Mouse (Mus musculus): ENCODE results near the gene Nop10. TPM values are rescaled to one million over a fixed set of nuclear protein-coding genes. Genes with fewer than 3 reads are reported as not detected.

The Nop10 gene
- polyA plus RNA-seq, 1 experiment, result 126 TPM

DNA sequence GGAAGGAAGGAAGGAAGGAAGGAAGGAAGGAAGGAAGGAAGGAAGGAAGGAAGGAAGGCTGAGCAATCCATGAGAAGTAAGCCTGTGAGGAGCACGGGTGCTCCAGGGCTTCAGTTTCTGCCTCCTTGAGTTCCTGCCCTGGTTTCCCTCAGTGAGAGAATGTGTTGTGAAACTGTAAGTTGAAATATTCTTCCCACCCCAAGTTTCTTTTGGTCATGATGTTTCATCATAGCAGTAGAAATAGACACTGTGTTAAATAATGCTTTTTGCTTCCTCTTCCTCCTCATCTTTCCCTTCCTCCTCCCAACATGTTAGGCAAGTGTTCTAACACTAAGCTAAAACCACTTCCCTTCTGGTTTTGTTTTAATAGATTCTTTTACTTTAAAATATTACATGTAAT, 29.1 kb upstream of the Nop10 start:
- H3K4me3 ChIP-seq (ENCODE audit: control insufficient read depth, insufficient read depth, low read length), result no peak overlapping the region
- TF ChIP-seq CTCF (IDR thresholded peaks at IDR 0.05; ENCODE audit: borderline replicate concordance, control insufficient read depth, extremely low read depth, insufficient read depth, low read length, poor library complexity) (no peak), POLR2A (IDR thresholded peaks at IDR 0.05; ENCODE audit: control insufficient read depth, extremely low read depth, insufficient read depth, low read length, poor library complexity) (no peak)
- no peaks in the 10 kb centered on the region for H3K27me3 ChIP-seq (ENCODE audit: control insufficient read depth, insufficient read depth, low read length)
- H3K36me3 ChIP-seq (ENCODE audit: control insufficient read depth, insufficient read depth, low read length), result no peaks in the 10 kb centered on the region
- WGBS, result 52% methylated on average over 1 of the region's 1 CpGs
- DNase-seq, result no peak
- no peak overlapping the region for H3K27ac ChIP-seq (ENCODE audit: control insufficient read depth, insufficient read depth, low read length)
- no peaks in the 10 kb centered on the region for H3K4me1 ChIP-seq (replicated peaks; ENCODE audit: control insufficient read depth, insufficient read depth, low read length)

DNA sequence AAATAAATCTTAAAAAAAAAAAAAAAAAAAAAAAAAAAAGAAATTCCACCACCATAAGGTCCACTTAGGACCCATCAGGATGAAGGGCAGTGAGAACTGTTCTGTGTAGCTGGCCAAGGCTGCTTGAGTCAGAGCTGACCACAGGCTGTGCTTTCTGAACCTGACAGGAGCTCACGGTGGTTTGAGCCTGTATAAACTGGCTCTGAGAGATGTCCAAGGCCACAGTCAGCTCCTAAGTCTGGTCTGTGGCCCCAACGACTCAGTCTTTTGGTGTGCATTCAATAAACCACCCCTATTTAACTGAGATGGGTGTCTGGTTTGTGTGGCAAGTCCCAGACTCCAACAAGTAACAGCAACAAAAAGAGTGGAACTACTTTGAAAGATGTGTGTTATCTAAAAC, 25.1 kb upstream of the Nop10 start:
- no peak for TF ChIP-seq CTCF (IDR thresholded peaks at IDR 0.05; ENCODE audit: borderline replicate concordance, control insufficient read depth, extremely low read depth, insufficient read depth, low read length, poor library complexity)
- no peak for TF ChIP-seq POLR2A (IDR thresholded peaks at IDR 0.05; ENCODE audit: control insufficient read depth, extremely low read depth, insufficient read depth, low read length, poor library complexity)
- no peak overlapping the region for H3K27ac ChIP-seq (ENCODE audit: control insufficient read depth, insufficient read depth, low read length)
- no peaks in the 10 kb centered on the region for H3K27me3 ChIP-seq (ENCODE audit: control insufficient read depth, insufficient read depth, low read length)
- 87% methylated on average over 2 of the region's 2 CpGs for WGBS
- no peak for DNase-seq
- no peak overlapping the region for H3K4me3 ChIP-seq (ENCODE audit: control insufficient read depth, insufficient read depth, low read length)
- H3K4me1 ChIP-seq (replicated peaks; ENCODE audit: control insufficient read depth, insufficient read depth, low read length), result peaks cover 6% of the 10 kb centered on the region
- no peaks in the 10 kb centered on the region for H3K36me3 ChIP-seq (ENCODE audit: control insufficient read depth, insufficient read depth, low read length)

DNA sequence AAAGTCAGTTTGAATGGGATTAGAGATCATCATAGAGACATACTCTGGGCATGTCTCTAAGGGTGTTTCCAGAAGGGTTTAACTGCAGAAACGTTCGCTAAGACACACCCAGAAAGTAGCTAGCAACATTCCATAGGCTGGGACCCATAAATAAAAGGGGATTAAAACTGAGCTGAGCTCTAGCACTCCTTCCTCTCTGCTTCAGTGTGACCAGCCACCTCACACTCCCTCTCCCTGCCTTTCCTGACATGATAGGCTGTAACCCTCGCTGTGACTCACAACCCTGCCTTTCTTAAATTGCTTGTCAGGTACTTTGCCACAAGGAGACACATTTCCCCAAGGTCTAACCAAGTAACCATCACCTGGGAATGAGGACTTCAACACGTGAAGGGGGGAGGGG, 23.7 kb upstream of the Nop10 start:
- H3K36me3 ChIP-seq (ENCODE audit: control insufficient read depth, insufficient read depth, low read length), result no peaks in the 10 kb centered on the region
- H3K27ac ChIP-seq (ENCODE audit: control insufficient read depth, insufficient read depth, low read length), result no peak overlapping the region
- WGBS, result 35% methylated on average over 4 of the region's 4 CpGs
- H3K4me1 ChIP-seq (replicated peaks; ENCODE audit: control insufficient read depth, insufficient read depth, low read length), result peaks cover 6% of the 10 kb centered on the region
- H3K4me3 ChIP-seq (ENCODE audit: control insufficient read depth, insufficient read depth, low read length), result no peak overlapping the region
- DNase-seq, result no peak
- TF ChIP-seq CTCF (IDR thresholded peaks at IDR 0.05; ENCODE audit: borderline replicate concordance, control insufficient read depth, extremely low read depth, insufficient read depth, low read length, poor library complexity) (no peak), POLR2A (IDR thresholded peaks at IDR 0.05; ENCODE audit: control insufficient read depth, extremely low read depth, insufficient read depth, low read length, poor library complexity) (no peak)
- no peaks in the 10 kb centered on the region for H3K27me3 ChIP-seq (ENCODE audit: control insufficient read depth, insufficient read depth, low read length)

DNA sequence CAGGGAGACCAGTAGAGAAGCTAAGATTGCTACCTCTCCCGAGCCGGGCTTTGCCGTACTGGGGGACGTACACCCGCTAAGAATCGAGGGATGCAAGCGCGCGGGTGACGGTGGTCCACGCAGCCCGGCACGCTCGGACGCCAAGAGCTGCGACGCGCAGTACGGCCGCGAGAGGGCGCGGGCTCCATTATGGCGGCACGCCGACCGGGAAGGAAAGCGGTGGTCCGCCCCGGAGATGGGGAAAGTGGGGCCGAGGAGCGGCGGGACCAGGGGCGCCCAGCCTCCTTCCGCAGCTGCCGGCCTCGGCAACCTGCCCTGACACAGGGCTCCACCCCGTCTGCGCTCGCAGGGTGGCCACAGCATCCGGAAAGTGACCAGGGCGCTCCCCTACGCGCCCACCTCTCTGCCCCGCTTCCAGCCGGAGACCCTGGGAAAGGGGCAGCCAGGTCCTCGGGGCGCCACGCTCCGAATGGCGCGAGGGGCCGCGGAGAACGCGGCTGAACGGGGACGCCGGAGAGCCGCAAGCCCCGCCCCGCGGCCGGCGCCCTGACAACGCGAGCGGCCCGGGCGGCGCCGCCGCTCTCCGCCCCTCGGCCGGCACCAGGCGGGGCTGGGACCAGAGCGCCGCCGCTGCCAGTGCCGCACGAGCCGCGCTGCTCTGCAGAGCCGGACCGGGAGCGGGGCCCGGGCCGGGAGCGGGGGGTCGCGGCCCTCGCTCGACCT, 22.4 kb upstream of the Nop10 start, which contains the start of gene Lpcat4:
TSS of gene Lpcat4 (plus strand) at position 257 of the 723 bp plus-strand sequence.
- peak; percentile 91 for DNase-seq
- H3K36me3 ChIP-seq (ENCODE audit: control insufficient read depth, insufficient read depth, low read length), result no peaks in the 10 kb centered on the region
- H3K27me3 ChIP-seq (ENCODE audit: control insufficient read depth, insufficient read depth, low read length), result no peaks in the 10 kb centered on the region
- no peak within 1 kb of the TSS for H3K27ac ChIP-seq (ENCODE audit: control insufficient read depth, insufficient read depth, low read length)
- TF ChIP-seq CTCF (IDR thresholded peaks at IDR 0.05; ENCODE audit: borderline replicate concordance, control insufficient read depth, extremely low read depth, insufficient read depth, low read length, poor library complexity) (peak; percentile 97), POLR2A (IDR thresholded peaks at IDR 0.05; ENCODE audit: control insufficient read depth, extremely low read depth, insufficient read depth, low read length, poor library complexity) (peak; percentile 50; the same call in 1 of the 2 replicates)
- peaks cover 6% of the 10 kb centered on the region for H3K4me1 ChIP-seq (replicated peaks; ENCODE audit: control insufficient read depth, insufficient read depth, low read length)
- peak within 1 kb of the TSS; percentile 97 for H3K4me3 ChIP-seq (ENCODE audit: control insufficient read depth, insufficient read depth, low read length)
- WGBS, result under 1% methylated on average over 93 of the region's 94 CpGs

DNA sequence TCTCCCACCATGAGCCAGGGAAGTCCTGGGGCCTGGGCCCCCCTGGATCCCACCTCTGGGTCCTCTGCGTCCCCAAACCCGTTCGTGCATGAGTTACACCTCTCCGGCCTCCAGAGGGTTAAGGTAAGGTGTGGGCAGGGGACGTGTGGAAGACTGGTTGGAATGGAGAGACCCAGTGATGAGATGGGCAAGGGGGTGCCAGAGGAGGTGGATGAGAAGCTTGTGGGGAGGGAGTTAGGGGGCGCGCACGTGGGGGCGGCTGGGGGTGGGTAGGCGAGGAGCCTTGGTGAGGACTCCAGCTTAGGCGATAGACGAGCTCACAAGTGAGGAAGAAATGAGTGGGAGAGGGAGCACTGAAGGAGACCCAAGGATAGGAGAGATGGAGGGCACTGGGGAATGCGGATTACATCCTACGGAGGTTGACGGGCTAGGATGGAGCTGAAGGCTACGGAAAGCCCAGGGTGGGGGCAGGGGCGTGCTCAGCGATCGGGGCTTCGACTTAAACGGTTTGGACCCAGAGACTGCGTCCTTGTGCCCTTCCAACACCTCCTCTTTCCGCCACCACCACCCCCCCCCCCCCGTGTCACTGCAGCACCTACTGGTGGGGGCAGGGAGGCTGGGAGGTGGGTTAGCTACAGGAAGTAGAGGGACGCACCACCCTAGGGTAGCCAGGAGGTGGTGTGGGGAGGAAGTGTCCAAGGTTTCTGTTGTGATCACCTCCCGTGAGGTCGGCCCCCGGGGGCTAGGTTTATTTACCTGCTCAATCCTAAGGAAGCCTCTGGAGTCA, 21.6 kb upstream of the Nop10 start:
- Histone ChIP-seq H3K36me3 (ENCODE audit: control insufficient read depth, insufficient read depth, low read length) (no peaks in the 10 kb centered on the region), H3K4me3 (ENCODE audit: control insufficient read depth, insufficient read depth, low read length) (peak overlapping the region; percentile 97), H3K4me1 (replicated peaks; ENCODE audit: control insufficient read depth, insufficient read depth, low read length) (peaks cover 6% of the 10 kb centered on the region), H3K27me3 (ENCODE audit: control insufficient read depth, insufficient read depth, low read length) (no peaks in the 10 kb centered on the region), H3K27ac (ENCODE audit: control insufficient read depth, insufficient read depth, low read length) (no peak overlapping the region)
- no peak for TF ChIP-seq POLR2A (IDR thresholded peaks at IDR 0.05; ENCODE audit: control insufficient read depth, extremely low read depth, insufficient read depth, low read length, poor library complexity)
- 2% methylated on average over 27 of the region's 28 CpGs for WGBS
- DNase-seq, result peak; percentile 38

DNA sequence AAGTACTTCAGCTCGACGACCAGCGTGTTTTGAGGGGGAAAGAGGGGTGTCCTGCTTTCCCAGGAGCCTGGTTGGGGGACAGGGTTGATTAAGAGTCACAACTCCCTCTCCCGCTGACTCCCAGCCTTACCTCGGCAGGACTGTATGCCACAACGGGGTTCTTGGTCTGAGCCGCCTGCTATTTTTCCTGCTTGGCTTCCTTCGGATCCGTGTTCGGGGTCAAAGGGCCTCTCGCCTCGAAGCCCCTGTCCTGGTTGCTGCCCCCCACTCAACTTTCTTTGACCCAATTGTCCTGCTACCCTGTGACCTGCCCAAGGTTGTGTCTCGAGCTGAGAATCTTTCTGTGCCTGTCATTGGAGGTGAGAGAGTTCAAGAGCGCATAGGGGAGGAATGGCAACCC, 19.9 kb upstream of the Nop10 start:
- Histone ChIP-seq H3K27me3 (ENCODE audit: control insufficient read depth, insufficient read depth, low read length) (no peaks in the 10 kb centered on the region), H3K4me3 (ENCODE audit: control insufficient read depth, insufficient read depth, low read length) (no peak overlapping the region), H3K4me1 (replicated peaks; ENCODE audit: control insufficient read depth, insufficient read depth, low read length) (peaks cover 6% of the 10 kb centered on the region), H3K36me3 (ENCODE audit: control insufficient read depth, insufficient read depth, low read length) (no peaks in the 10 kb centered on the region), H3K27ac (ENCODE audit: control insufficient read depth, insufficient read depth, low read length) (no peak overlapping the region)
- 94% methylated on average over 14 of the region's 14 CpGs for WGBS
- no peak for DNase-seq
- TF ChIP-seq POLR2A (IDR thresholded peaks at IDR 0.05; ENCODE audit: control insufficient read depth, extremely low read depth, insufficient read depth, low read length, poor library complexity), result no peak
- TF ChIP-seq CTCF (IDR thresholded peaks at IDR 0.05; ENCODE audit: borderline replicate concordance, control insufficient read depth, extremely low read depth, insufficient read depth, low read length, poor library complexity), result no peak

Measured in thymus, adult 2 months (tissue).